In genomic region chr15:81849104-81849503, GRCm38 (mm10) we compare ENCODE assay signal across 12 mouse cellular contexts. TPM values are rescaled to one million over a fixed set of nuclear protein-coding genes. Genes with fewer than 3 reads are reported as not detected.
DNase-seq lines count a peak whose midpoint lies in the region; ATAC-seq and TF ChIP-seq lines count a peak whose summit lies in the region.
"Had no signal": no experiment of that assay in that cellular context is flagged by ENCODE, and none has a peak within 500 bp of the region (broad histone marks: within the 10 kb centered on the region; RNA-seq: fewer than 3 reads in every experiment).

No protein-coding gene starts in this region.

- peaks cover 64% of the 10 kb centered on the region for H3K36me3 ChIP-seq in embryonic facial prominence, embryonic 15.5 days
- peaks cover 76% of the 10 kb centered on the region for H3K36me3 ChIP-seq in embryonic facial prominence, embryonic 10.5 days (replicated peaks)
- peaks cover 55% of the 10 kb centered on the region for H3K36me3 ChIP-seq in heart, postnatal 0 days (replicated peaks; ENCODE audit: control insufficient read depth, insufficient read depth, low read length)
- peaks cover 56% of the 10 kb centered on the region for H3K36me3 ChIP-seq in forebrain, embryonic 12.5 days (replicated peaks)

- no peak for TF ChIP-seq EP300 in heart, postnatal 0 days (IDR thresholded peaks at IDR 0.05; ENCODE audit: low read depth)

- DNase-seq in embryonic facial prominence, embryonic 10.5 days (ENCODE audit: low spot score): no peak
- no peak for DNase-seq in heart, postnatal 0 days (ENCODE audit: low spot score)
- DNase-seq in heart, postnatal 4 days: no peak
- peak; percentile 83 for DNase-seq in brain, adult 2 months (ENCODE audit: low read depth, low spot score)
- DNase-seq in cerebellum, adult 9-10 months: peak; percentile 82
- DNase-seq: kidney, adult 18-20 months; lung, embryonic 14.5 days; right cerebral cortex, adult 18-20 months had no signal

- no peak overlapping the region for H3K9ac ChIP-seq in embryonic facial prominence, embryonic 15.5 days
- no peak overlapping the region for H3K9ac ChIP-seq in heart, postnatal 0 days (replicated peaks; ENCODE audit: low read depth, low read length)
- H3K9ac ChIP-seq in forebrain, embryonic 12.5 days: no peak overlapping the region
- H3K9ac ChIP-seq: limb, embryonic 13.5 days; lung, embryonic 14.5 days had no signal

- H3K27me3 ChIP-seq in embryonic facial prominence, embryonic 15.5 days: no peaks in the 10 kb centered on the region
- no peaks in the 10 kb centered on the region for H3K27me3 ChIP-seq in embryonic facial prominence, embryonic 10.5 days (replicated peaks; ENCODE audit: low read depth, poor library complexity, severe bottlenecking)
- no peaks in the 10 kb centered on the region for H3K27me3 ChIP-seq in heart, postnatal 0 days (ENCODE audit: control insufficient read depth, insufficient read depth, low read length)
- H3K27me3 ChIP-seq in forebrain, embryonic 12.5 days: no peaks in the 10 kb centered on the region
- H3K27me3 ChIP-seq: limb, embryonic 13.5 days had no signal

- peak; percentile 11; the same call in 1 of the 2 replicates for ATAC-seq in embryonic facial prominence, embryonic 15.5 days (ENCODE audit: insufficient number of reproducible peaks, low FRiP score, low TSS enrichment, low read depth)
- no peak for ATAC-seq in heart, postnatal 0 days (ENCODE audit: insufficient read depth, low read depth)
- ATAC-seq in forebrain, embryonic 12.5 days (ENCODE audit: low FRiP score): no peak
- ATAC-seq: hindbrain, embryonic 16.5 days had no signal

- H3K4me1 ChIP-seq in embryonic facial prominence, embryonic 15.5 days: peaks cover 24% of the 10 kb centered on the region
- no peaks in the 10 kb centered on the region; the same call in 1 of the 2 replicates for H3K4me1 ChIP-seq in embryonic facial prominence, embryonic 10.5 days
- H3K4me1 ChIP-seq in heart, postnatal 0 days (ENCODE audit: control insufficient read depth, insufficient read depth): peaks cover 22% of the 10 kb centered on the region
- H3K4me1 ChIP-seq in forebrain, embryonic 12.5 days: no peaks in the 10 kb centered on the region

- no peak overlapping the region for H3K4me3 ChIP-seq in embryonic facial prominence, embryonic 15.5 days (replicated peaks)
- H3K4me3 ChIP-seq in embryonic facial prominence, embryonic 10.5 days: no peak overlapping the region
- H3K4me3 ChIP-seq in heart, postnatal 0 days (ENCODE audit: low read depth, low read length): no peak overlapping the region
- H3K4me3 ChIP-seq in forebrain, embryonic 12.5 days (replicated peaks): no peak overlapping the region
- H3K4me3 ChIP-seq: limb, embryonic 13.5 days had no signal

- 77% methylated on average over 9 of the region's 9 CpGs for WGBS in embryonic facial prominence, embryonic 15.5 days
- WGBS in embryonic facial prominence, embryonic 10.5 days: 84% methylated on average over 9 of the region's 9 CpGs
- 76% methylated on average over 9 of the region's 9 CpGs for WGBS in heart, postnatal 0 days
- 85% methylated on average over 9 of the region's 9 CpGs for WGBS in forebrain, embryonic 12.5 days

- H3K27ac ChIP-seq in embryonic facial prominence, embryonic 15.5 days (replicated peaks): no peak overlapping the region
- H3K27ac ChIP-seq in embryonic facial prominence, embryonic 10.5 days (replicated peaks): no peak overlapping the region
- H3K27ac ChIP-seq in heart, postnatal 0 days (ENCODE audit: low read depth): peak overlapping the region; percentile 20
- H3K27ac ChIP-seq in forebrain, embryonic 12.5 days: no peak overlapping the region
- H3K27ac ChIP-seq: limb, embryonic 13.5 days had no signal

- TF ChIP-seq CTCF in heart, postnatal 0 days (IDR thresholded peaks at IDR 0.05; ENCODE audit: low read depth): no peak

- no peaks in the 10 kb centered on the region for H3K9me3 ChIP-seq in embryonic facial prominence, embryonic 15.5 days (replicated peaks)
- no peaks in the 10 kb centered on the region for H3K9me3 ChIP-seq in embryonic facial prominence, embryonic 10.5 days
- no peaks in the 10 kb centered on the region for H3K9me3 ChIP-seq in heart, postnatal 0 days (replicated peaks; ENCODE audit: control insufficient read depth, low read length)
- no peaks in the 10 kb centered on the region for H3K9me3 ChIP-seq in forebrain, embryonic 12.5 days
- H3K9me3 ChIP-seq: limb, embryonic 13.5 days had no signal

- H3K4me2 ChIP-seq in embryonic facial prominence, embryonic 15.5 days (replicated peaks): no peak overlapping the region
- no peak overlapping the region for H3K4me2 ChIP-seq in heart, postnatal 0 days (ENCODE audit: low read depth, low read length)
- no peak overlapping the region for H3K4me2 ChIP-seq in forebrain, embryonic 12.5 days
- H3K4me2 ChIP-seq: limb, embryonic 13.5 days; lung, embryonic 14.5 days had no signal

RNA-seq across cellular contexts. Expression of gene Tob2, which starts 9.5 kb away (rescaled TPM):
- 31.4 and 33.8 TPM in 2 replicates for polyA plus RNA-seq in embryonic facial prominence, embryonic 15.5 days (2015; fragmentation: Nextera tagmentation; extraction: Ambion mirVana)
- 20.1 and 20.3 TPM in 2 replicates for polyA plus RNA-seq in embryonic facial prominence, embryonic 10.5 days (2016; fragmentation: Nextera tagmentation; extraction: Ambion mirVana)
- 19.2 and 75.8 TPM in 2 replicates for total RNA-seq in heart, postnatal 0 days (2014; rRNA removed; ENCODE audit: low replicate concordance)
- polyA plus RNA-seq in heart, postnatal 0 days (2015; fragmentation: Nextera tagmentation; extraction: Ambion mirVana): 16.0 and 18.2 TPM in 2 replicates
- total RNA-seq in heart, postnatal 4 days (2021): 10 to 100 TPM; 24.1 to 32.3 TPM
- polyA plus RNA-seq in forebrain, embryonic 12.5 days (2016; fragmentation: Nextera tagmentation; extraction: Ambion mirVana): 24.4 and 24.8 TPM in 2 replicates

RNA-seq across cellular contexts. Expression of gene Phf5a, which starts 22.6 kb away (rescaled TPM):
- 133 and 145 TPM in 2 replicates for polyA plus RNA-seq in embryonic facial prominence, embryonic 15.5 days (2015; fragmentation: Nextera tagmentation; extraction: Ambion mirVana)
- 260 and 267 TPM in 2 replicates for polyA plus RNA-seq in embryonic facial prominence, embryonic 10.5 days (2016; fragmentation: Nextera tagmentation; extraction: Ambion mirVana)
- total RNA-seq in heart, postnatal 0 days (2014; rRNA removed; ENCODE audit: low replicate concordance): 26.9 and 31.0 TPM in 2 replicates
- polyA plus RNA-seq in heart, postnatal 0 days (2015; fragmentation: Nextera tagmentation; extraction: Ambion mirVana): 60.7 and 65.3 TPM in 2 replicates
- 10 to 100 TPM; 57.9 to 58.9 TPM for total RNA-seq in heart, postnatal 4 days (2021)
- polyA plus RNA-seq in forebrain, embryonic 12.5 days (2016; fragmentation: Nextera tagmentation; extraction: Ambion mirVana): 138 and 140 TPM in 2 replicates

RNA-seq across cellular contexts. Expression of gene Aco2, which starts 23.0 kb away (rescaled TPM):
- polyA plus RNA-seq in embryonic facial prominence, embryonic 15.5 days (2015; fragmentation: Nextera tagmentation; extraction: Ambion mirVana): 156 and 164 TPM in 2 replicates
- 153 TPM in 2 replicates for polyA plus RNA-seq in embryonic facial prominence, embryonic 10.5 days (2016; fragmentation: Nextera tagmentation; extraction: Ambion mirVana)
- total RNA-seq in heart, postnatal 0 days (2014; rRNA removed; ENCODE audit: low replicate concordance): 2,020 and 2,039 TPM in 2 replicates
- polyA plus RNA-seq in heart, postnatal 0 days (2015; fragmentation: Nextera tagmentation; extraction: Ambion mirVana): 1,019 and 1,040 TPM in 2 replicates
- total RNA-seq in heart, postnatal 4 days (2021): 1,000 to 10,000 TPM; 1,419 to 1,465 TPM
- 184 and 185 TPM in 2 replicates for polyA plus RNA-seq in forebrain, embryonic 12.5 days (2016; fragmentation: Nextera tagmentation; extraction: Ambion mirVana)

RNA-seq across cellular contexts. Expression of gene Tef, which starts 46.9 kb away (rescaled TPM):
- 31.1 and 32.3 TPM in 2 replicates for polyA plus RNA-seq in embryonic facial prominence, embryonic 15.5 days (2015; fragmentation: Nextera tagmentation; extraction: Ambion mirVana)
- polyA plus RNA-seq in embryonic facial prominence, embryonic 10.5 days (2016; fragmentation: Nextera tagmentation; extraction: Ambion mirVana): 15.9 and 16.0 TPM in 2 replicates
- 41.5 and 58.7 TPM in 2 replicates for total RNA-seq in heart, postnatal 0 days (2014; rRNA removed; ENCODE audit: low replicate concordance)
- polyA plus RNA-seq in heart, postnatal 0 days (2015; fragmentation: Nextera tagmentation; extraction: Ambion mirVana): 27.8 and 30.3 TPM in 2 replicates
- 10 to 100 TPM; 38.5 to 40.5 TPM for total RNA-seq in heart, postnatal 4 days (2021)
- 25.8 and 27.2 TPM in 2 replicates for polyA plus RNA-seq in forebrain, embryonic 12.5 days (2016; fragmentation: Nextera tagmentation; extraction: Ambion mirVana)

Comparison
In these comparisons a context has a peak if more than half of its experiments do, and no peak if none do; other contexts are left out.
1. DNase-seq: peak in brain, adult 2 months (single experiment) and cerebellum, adult 9-10 months (single experiment); none in embryonic facial prominence, embryonic 10.5 days (single experiment), heart, postnatal 0 days (single experiment) and heart, postnatal 4 days (single experiment).